Mouse (Mus musculus) lung, postnatal 0 days (tissue): Measurements from ENCODE around the gene Igsf21.

Experiments
- CTCF ChIP-seq: IDR thresholded peaks from 2 replicates; pipeline ENCODE4 v1.5.1; 2016; ENCODE audit warnings: antibody characterized with exemption, mild to moderate bottlenecking
- EP300 ChIP-seq: IDR thresholded peaks from 2 replicates; pipeline ENCODE4 v1.6.1; 2016; ENCODE audit warnings: antibody characterized with exemption, mild to moderate bottlenecking, control low read depth

DNA sequence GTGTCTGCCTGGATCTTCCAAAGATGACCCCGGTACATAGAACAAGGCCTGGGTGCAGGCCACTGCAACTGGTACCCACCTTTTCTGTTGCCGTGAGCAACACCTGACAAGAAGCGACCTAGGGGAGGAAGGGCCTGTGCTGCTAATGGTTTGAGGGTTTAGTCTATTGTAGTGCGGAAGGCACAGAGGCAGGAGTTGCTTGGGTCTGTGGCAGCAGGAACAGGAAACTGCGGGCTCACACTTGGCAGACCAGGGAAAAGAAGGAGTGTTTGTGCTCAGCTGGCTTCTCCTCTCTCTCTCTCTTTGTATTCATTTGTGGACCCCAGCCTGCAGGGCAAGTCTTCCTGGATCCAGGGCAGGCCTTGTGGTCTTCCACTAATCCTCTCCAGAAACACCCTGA, 124.0 kb downstream of the Igsf21 start:
- TF ChIP-seq CTCF = no peak
- no peak for TF ChIP-seq EP300
